Mouse (Mus musculus) forebrain, embryonic 16.5 days (tissue): Measurements from ENCODE around the gene Chpt1. TPM values are rescaled to one million over a fixed set of nuclear protein-coding genes. Genes with fewer than 3 reads are reported as not detected.
A peak's percentile ranks its signal among the peaks of the same experiment; 100 is the strongest.

Experiments
- ATAC-seq: fragments of 200-750 bp; cut with Nextera tagmentation; 2 replicates; pipeline ENCODE4 v1.8.0; 2017; ENCODE audit warnings: mild to moderate bottlenecking, moderate library complexity
- H3K27ac ChIP-seq: fragments of 300-500 bp; sonication (generic); 2 replicates; pipeline ENCODE4 v1.5.1; 2014; ENCODE audit warnings: low read length, control low read depth
- H3K27me3 ChIP-seq: fragments of 300-500 bp; sonication (generic); replicated peaks from 2 replicates; pipeline ENCODE4 v1.6.1; 2014; ENCODE audit warnings: low read length; ENCODE audit not compliant: control insufficient read depth, insufficient read depth
- H3K36me3 ChIP-seq: fragments of 300-500 bp; sonication (generic); 2 replicates; pipeline ENCODE4 v1.6.1; 2014; ENCODE audit not compliant: control insufficient read depth, insufficient read depth
- H3K4me1 ChIP-seq: fragments of 300-500 bp; sonication (generic); replicated peaks from 2 replicates; pipeline ENCODE4 v1.6.1; 2014; ENCODE audit warnings: low read length; ENCODE audit not compliant: control insufficient read depth, insufficient read depth
- H3K4me2 ChIP-seq: fragments of 300-500 bp; sonication (generic); 2 replicates; pipeline ENCODE4 v1.6.1; 2014; ENCODE audit warnings: mild to moderate bottlenecking, low read length, control low read depth
- H3K4me3 ChIP-seq: fragments of 300-500 bp; sonication (generic); replicated peaks from 2 replicates; pipeline ENCODE4 v1.5.1; 2014; ENCODE audit warnings: mild to moderate bottlenecking, low read length, control low read depth
- H3K9ac ChIP-seq: fragments of 300-500 bp; sonication (generic); replicated peaks from 2 replicates; pipeline ENCODE4 v1.6.1; 2014; ENCODE audit warnings: low read depth, low read length, control low read depth
- H3K9me3 ChIP-seq: fragments of 300-500 bp; sonication (generic); 2 replicates; pipeline ENCODE4 v1.6.1; 2016; ENCODE audit warnings: low read length; ENCODE audit not compliant: control insufficient read depth
- WGBS: fragments of 180-500 bp; shearing (Covaris S2); extraction: QIAGEN DNeasy Blood & Tissue Kit; methylation state at CpG from one replicate; pipeline ENCODE4 v1.1.7; 2014; 5-methylcytosine and 5-hydroxymethylcytosine counted together
- polyA plus RNA-seq: library from polyadenylated mRNA; unstranded; fragments of >200 nt; fragmentation: Nextera tagmentation; extraction: Ambion mirVana; gene quantifications from 2 replicates; pipeline ENCODE4 v1.2.1, GENCODE M21; 2015

The Chpt1 gene
- polyA plus RNA-seq, 1 experiment from 2014 or later, result 6.3 TPM

DNA sequence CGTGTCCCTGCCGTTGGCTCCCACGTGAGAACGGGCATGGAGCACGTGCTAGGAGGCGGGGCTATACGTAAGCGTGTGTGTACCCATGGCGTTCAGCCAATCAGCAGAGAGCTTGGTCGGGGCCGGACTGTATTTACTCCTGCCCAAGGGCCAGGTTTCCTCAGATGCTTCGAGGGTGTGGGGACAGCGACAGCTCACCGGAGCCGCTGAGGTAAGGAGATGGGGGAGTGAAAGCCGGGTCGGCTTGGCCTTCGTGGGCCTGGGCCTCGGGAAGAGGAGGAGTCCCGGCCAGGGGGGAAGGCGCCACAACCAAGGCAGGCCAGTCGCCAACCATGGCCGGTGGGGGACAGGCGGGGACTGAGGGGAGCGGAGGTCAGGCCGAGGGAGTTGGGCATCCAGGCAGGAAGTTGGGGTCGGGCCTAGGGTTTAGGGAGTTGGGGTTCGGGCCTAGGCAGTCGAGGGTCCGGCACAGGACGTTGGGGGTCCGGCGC, 44.3 kb downstream of the Chpt1 start, which contains the start of gene Sycp3:
TSS of gene Sycp3 (plus strand) at position 68 of the 491 bp plus-strand sequence.
- Histone ChIP-seq H3K27ac (no peak within 1 kb of the TSS), H3K4me2 (no peak within 1 kb of the TSS), H3K9ac (no peak within 1 kb of the TSS), H3K27me3 (no peaks in the 10 kb centered on the region), H3K4me3 (no peak within 1 kb of the TSS), H3K4me1 (no peaks in the 10 kb centered on the region), H3K9me3 (no peaks in the 10 kb centered on the region), H3K36me3 (no peaks in the 10 kb centered on the region)
- 84% methylated on average over 33 of the region's 33 CpGs for WGBS
- ATAC-seq, result no peak

DNA sequence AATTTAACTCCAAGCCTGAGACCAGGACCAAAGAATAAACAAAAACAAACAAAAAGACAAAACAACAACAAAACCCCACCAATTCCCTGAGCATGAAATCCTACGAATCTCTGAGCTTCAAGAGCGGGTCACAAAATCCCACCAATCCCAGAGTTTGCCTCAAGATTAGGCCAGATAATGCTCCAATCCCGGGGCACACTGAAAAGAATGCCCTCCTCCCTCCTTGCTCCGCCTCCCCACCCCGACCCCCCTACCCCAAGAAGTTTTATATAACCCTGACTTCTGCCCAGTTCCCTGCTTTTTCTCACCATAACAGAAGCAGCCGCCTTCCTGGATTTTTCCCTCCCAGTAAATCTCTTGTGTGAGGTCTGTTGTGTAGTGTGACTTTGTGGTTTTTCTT, 46.1 kb downstream of the Chpt1 start:
- H3K27ac ChIP-seq, result no peak overlapping the region
- 45% methylated on average over 6 of the region's 6 CpGs for WGBS
- no peaks in the 10 kb centered on the region for H3K36me3 ChIP-seq
- H3K9me3 ChIP-seq, result no peaks in the 10 kb centered on the region
- no peaks in the 10 kb centered on the region for H3K4me1 ChIP-seq
- no peak for ATAC-seq
- H3K4me3 ChIP-seq, result no peak overlapping the region
- H3K27me3 ChIP-seq, result no peaks in the 10 kb centered on the region
- H3K4me2 ChIP-seq, result no peak overlapping the region
- H3K9ac ChIP-seq, result no peak overlapping the region

DNA sequence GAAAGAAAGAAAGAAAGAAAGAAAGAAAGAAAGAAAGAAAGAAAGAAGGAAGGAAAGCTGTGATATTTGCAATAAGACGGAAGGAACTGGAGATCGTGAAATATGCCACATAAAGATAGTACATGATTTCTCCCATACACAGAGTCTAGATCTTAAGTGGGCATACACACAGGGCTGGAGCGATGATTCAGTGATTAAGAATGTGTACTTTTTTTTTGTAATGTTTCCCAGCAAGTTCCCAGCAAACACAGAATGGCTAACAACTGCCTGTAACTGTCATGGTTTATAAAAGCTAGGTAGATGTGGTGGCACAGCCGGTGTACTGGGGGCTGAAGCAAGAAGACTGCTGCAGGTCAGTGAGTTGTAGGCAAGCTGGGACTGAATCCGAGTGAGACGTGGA, 51.9 kb downstream of the Chpt1 start:
- Histone ChIP-seq H3K4me3 (no peak overlapping the region), H3K9me3 (no peaks in the 10 kb centered on the region), H3K4me1 (peaks cover 6% of the 10 kb centered on the region; the same call in 1 of the 2 replicates), H3K4me2 (no peak overlapping the region), H3K9ac (no peak overlapping the region), H3K36me3 (no peaks in the 10 kb centered on the region), H3K27me3 (no peaks in the 10 kb centered on the region), H3K27ac (no peak overlapping the region)
- WGBS, result 68% methylated on average over 6 of the region's 6 CpGs
- ATAC-seq, result no peak

DNA sequence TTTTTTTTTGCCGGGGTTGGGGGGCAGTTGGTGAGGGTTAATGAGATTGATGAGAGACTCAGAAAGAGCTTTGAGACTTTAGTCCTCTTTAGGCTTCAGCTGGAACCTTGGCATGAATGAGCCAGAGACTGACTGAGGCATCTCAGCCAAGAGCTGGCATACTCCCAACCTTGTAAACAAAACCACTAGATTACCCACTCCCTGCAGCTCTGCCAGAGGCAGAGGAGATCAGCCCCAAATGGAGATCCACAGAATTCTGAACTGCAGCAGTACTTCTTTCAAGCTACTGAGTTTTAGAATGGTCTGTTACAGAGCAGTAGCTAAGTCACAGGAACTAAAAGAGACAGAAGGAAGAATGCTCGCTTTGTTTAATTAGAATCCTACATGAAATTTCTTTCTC, 52.7 kb downstream of the Chpt1 start:
- H3K27ac ChIP-seq, result no peak overlapping the region

DNA sequence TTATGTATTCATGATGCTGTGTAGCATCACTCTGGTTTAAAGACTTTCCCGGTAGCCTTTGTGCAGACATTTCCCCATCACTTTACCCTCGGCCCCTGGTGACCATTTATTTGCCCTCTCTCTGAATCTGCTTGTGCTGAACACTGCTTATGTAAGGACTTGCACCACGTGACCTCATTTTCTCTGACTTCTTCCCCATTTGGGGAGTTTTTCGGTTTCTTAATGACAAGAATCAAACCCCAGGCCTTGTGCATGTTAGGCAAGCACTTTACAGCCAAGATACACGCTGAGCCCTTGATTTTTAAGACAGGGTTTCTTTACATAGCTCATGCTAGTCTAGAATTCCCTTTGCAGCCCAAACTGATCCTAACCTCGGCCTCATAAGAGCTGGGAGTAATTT, 62.6 kb downstream of the Chpt1 start:
- H3K4me1 ChIP-seq, result no peaks in the 10 kb centered on the region
- no peak overlapping the region for H3K4me2 ChIP-seq
- no peak overlapping the region for H3K9ac ChIP-seq
- no peak overlapping the region for H3K4me3 ChIP-seq
- H3K27me3 ChIP-seq, result no peaks in the 10 kb centered on the region
- peaks cover 9% of the 10 kb centered on the region for H3K36me3 ChIP-seq
- 0 out of 2 replicates have a peak, but pooled peaks cover 2% of the 10 kb centered on the region for H3K9me3 ChIP-seq
- 87% methylated on average over 6 of the region's 6 CpGs for WGBS
- no peak for ATAC-seq
- no peak overlapping the region for H3K27ac ChIP-seq

More for the DNA sequence above, 52.7 kb downstream of the Chpt1 start:
- no peak overlapping the region for H3K4me2 ChIP-seq
- H3K4me1 ChIP-seq, result peaks cover 6% of the 10 kb centered on the region; the same call in 1 of the 2 replicates
- H3K9ac ChIP-seq, result no peak overlapping the region
- H3K4me3 ChIP-seq, result no peak overlapping the region
- H3K27me3 ChIP-seq, result no peaks in the 10 kb centered on the region
- peak; percentile 87 for ATAC-seq
- no peaks in the 10 kb centered on the region for H3K9me3 ChIP-seq
- no peaks in the 10 kb centered on the region for H3K36me3 ChIP-seq
- 48% methylated on average over 2 of the region's 2 CpGs for WGBS

DNA sequence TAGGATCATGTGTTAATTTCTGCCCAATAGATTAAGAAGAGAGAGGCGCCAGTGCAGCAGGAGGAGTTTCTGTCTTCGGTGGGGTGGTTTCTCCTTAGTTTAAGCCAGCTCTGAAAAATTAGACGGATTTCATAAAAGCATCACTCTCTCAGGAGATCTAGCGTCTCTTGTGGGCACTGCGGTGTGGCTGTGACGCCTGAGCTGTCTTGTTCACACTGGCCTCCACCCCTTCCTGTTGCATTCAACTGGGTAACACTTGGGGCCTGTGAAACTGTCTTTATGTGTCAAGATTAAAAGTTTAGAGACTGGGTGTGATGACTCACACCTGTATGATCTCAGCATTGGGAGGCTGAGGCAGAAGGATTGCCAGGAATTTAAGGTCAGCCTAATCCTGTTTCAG, 75.9 kb downstream of the Chpt1 start:
- WGBS, result 91% methylated on average over 6 of the region's 6 CpGs
- no peak for ATAC-seq

DNA sequence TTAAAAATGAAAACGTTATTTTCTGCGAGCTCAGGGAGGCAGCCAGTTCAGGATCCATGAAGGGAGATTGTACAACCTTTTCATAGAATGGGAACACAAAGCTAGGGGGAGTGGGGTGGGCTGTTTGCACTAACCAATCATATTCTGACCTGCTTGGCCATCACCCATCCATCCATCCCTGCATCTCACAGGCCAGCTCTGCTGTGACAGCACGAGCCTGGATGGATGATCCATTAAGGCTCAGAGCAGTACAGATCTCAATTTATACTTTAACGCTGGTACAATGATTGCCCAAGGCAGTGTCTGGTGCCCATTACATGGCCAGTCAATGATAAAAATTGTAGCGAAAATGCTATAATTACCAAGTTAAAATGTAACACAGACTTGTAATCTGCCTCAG, 77.0 kb downstream of the Chpt1 start:
- Histone ChIP-seq H3K27me3 (no peaks in the 10 kb centered on the region), H3K4me3 (no peak overlapping the region), H3K4me2 (no peak overlapping the region), H3K9ac (no peak overlapping the region), H3K9me3 (no peaks in the 10 kb centered on the region), H3K4me1 (no peaks in the 10 kb centered on the region), H3K36me3 (peaks cover 4% of the 10 kb centered on the region), H3K27ac (no peak overlapping the region)
- WGBS, result 56% methylated on average over 5 of the region's 5 CpGs
- no peak for ATAC-seq

More for the DNA sequence above, 75.9 kb downstream of the Chpt1 start:
- H3K4me1 ChIP-seq, result no peaks in the 10 kb centered on the region
- no peaks in the 10 kb centered on the region for H3K27me3 ChIP-seq
- no peak overlapping the region for H3K4me2 ChIP-seq
- H3K9ac ChIP-seq, result no peak overlapping the region
- no peaks in the 10 kb centered on the region for H3K9me3 ChIP-seq
- H3K4me3 ChIP-seq, result no peak overlapping the region
- peaks cover 6% of the 10 kb centered on the region for H3K36me3 ChIP-seq
- no peak overlapping the region for H3K27ac ChIP-seq

DNA sequence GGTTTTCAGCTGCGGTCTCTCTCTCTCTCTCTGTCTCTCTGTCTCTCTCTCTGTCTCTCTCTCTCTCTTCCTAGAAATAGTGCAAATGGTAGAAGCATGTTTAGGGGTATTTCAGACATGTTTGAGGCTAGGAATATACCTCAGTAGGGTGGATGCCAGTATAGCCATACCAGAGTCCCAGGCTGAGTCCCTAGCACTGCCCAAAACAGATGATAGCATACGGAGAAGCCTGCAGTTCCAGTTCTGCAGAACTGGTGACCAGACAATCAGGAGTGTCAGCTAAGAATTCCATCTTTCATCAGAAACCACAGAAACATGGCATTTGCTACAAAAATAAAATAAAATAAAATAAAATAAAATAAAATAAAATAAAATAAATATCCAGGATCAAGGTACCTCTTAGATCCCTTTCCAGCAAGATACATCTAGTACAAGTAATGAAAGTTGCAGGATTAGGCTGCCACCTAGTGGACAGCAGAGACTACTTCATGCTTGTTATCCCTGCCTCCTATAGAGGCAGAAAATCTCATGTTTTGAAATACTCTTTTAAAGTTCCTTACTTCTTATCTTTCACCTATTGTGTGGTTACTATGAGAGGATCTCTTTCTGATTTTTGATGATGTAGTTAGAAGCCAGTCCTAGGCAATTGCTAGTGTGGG, 77.6 kb downstream of the Chpt1 start:
- Histone ChIP-seq H3K36me3 (peaks cover 4% of the 10 kb centered on the region), H3K9ac (no peak overlapping the region), H3K4me2 (no peak overlapping the region), H3K27ac (no peak overlapping the region), H3K9me3 (no peaks in the 10 kb centered on the region), H3K4me3 (no peak overlapping the region), H3K4me1 (no peaks in the 10 kb centered on the region), H3K27me3 (no peaks in the 10 kb centered on the region)
- WGBS, result 98% methylated on average over 2 of the region's 2 CpGs
- ATAC-seq, result peak; percentile 93

DNA sequence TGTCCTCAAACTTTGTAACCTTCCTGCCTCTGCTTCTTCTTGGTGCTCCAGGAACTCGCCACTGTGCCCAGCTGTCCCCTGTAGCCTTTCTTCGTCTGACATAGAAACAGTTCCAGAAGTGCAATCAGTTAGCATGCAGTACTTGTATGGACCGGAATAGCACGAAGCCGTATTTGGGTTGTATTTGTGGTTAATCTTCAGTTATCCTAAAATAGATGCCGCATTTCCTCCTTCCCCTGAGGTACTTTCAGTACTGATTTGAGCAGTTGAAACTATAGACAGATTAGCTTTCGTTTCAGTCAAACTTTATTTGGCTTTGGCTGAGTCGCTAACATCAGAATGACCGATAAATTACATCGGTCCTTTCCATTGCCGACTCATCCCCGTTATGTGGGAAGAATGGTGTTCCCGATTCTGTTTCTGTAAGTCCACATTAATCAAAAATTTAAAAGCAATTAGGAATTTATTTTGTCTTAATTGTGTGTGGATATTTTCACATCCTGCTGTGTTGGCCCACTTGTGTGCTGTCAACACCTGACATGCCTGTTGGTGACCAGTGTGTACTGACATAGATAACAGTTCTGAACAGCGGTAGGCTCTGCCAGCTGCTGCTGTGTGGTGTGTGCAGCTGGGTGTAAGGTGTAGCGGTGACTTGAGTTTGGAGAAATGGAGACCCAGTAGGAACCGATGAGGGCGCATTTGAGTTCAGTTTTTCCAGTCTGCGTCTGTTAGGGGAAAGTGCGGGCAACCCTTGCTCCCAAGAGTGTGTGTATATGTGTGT, 83.0 kb downstream of the Chpt1 start:
- no peak overlapping the region for H3K9ac ChIP-seq
- no peak overlapping the region for H3K4me3 ChIP-seq
- H3K27me3 ChIP-seq, result no peaks in the 10 kb centered on the region
- H3K27ac ChIP-seq, result no peak overlapping the region
- no peak for ATAC-seq
- no peak overlapping the region for H3K4me2 ChIP-seq
- no peaks in the 10 kb centered on the region for H3K4me1 ChIP-seq
- 95% methylated on average over 19 of the region's 19 CpGs for WGBS
- no peaks in the 10 kb centered on the region for H3K9me3 ChIP-seq
- H3K36me3 ChIP-seq, result 0 out of 2 replicates have a peak, but pooled peaks cover 3% of the 10 kb centered on the region
